Mouse (Mus musculus) kidney, adult 18-20 months (tissue): ENCODE measurements around the gene Anln.
"Not testable (repeated sequence)": the region's sequence is repeated elsewhere in the genome, so short reads cannot be mapped to it uniquely, and the experiment has no call there.

ENCODE experiments used
- DNase-seq: peaks from one replicate; pipeline ENCODE4 v3.0.0; 2021

Anln gene

GRCm38 (mm10) chr9:22316047-22316446 lies 72.9 kb downstream of the Anln start:
- DNase-seq, result not testable (repeated sequence)

- DNase-seq, result peak; percentile 38
Observed at GRCm38 (mm10) chr9:22314066-22314465, 74.9 kb downstream of the Anln start.

- peak; percentile 19 for DNase-seq
Observed at GRCm38 (mm10) chr9:22313218-22313617, 75.8 kb downstream of the Anln start.

- peak; percentile 7 for DNase-seq
Observed at GRCm38 (mm10) chr9:22309651-22310050, 79.3 kb downstream of the Anln start.

GRCm38 (mm10) chr9:22307920-22308262 lies 81.1 kb downstream of the Anln start:
- DNase-seq, result not testable (repeated sequence)

GRCm38 (mm10) chr9:22307156-22307919 lies 81.7 kb downstream of the Anln start, which contains the start of gene Zfp810:
Gene Zfp810 (minus strand): TSS chr9:22307648.
- DNase-seq, result peak; percentile 91

GRCm38 (mm10) chr9:22306726-22307125 lies 82.3 kb downstream of the Anln start:
- no peak for DNase-seq

- no peak for DNase-seq
Observed at GRCm38 (mm10) chr9:22302199-22302598, 86.8 kb downstream of the Anln start.
